Mouse (Mus musculus) inflammation-experienced regulatory T-cells, adult 6 months (primary cell): ENCODE measurements around the gene Tbc1d16. TPM values are rescaled to one million over a fixed set of nuclear protein-coding genes. Genes with fewer than 3 reads are reported as not detected.

Experiments
- ATAC-seq: one replicate; pipeline ENCODE4 v1.8.0; 2017
- polyA plus RNA-seq, 3 experiments: library from polyadenylated mRNA; unstranded; fragments of 100-300 nt; shearing (Covaris generic); gene quantifications; one replicate each; pipeline ENCODE4 v1.2.1; 2017

The Tbc1d16 gene
- polyA plus RNA-seq, 3 experiments from 2014 or later: 0.20 to 0.55 (median 0.33) TPM

DNA sequence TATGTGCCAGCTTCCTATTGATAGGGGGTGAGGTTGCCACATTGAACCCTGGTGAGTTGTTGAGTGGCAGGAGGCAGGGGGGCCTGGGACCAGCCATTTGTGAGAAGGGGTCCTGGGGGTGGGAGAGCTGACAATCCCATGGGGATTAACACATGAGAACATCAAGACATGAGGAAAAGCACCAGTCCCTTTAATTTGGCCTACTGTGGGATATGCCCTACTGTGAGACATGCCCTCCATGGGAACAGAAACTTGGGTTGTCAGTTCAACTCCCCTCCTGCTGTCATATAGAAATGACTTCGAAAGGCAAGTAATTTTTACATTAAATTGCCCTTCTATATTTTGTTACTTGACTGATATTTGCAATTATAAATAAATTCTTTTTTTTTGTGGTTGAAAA is 59.4 kb downstream of the Tbc1d16 start:
- ATAC-seq: no peak

- ATAC-seq: peak; percentile 88
Observed at GRCm38 (mm10) chr11:119165995-119166394, 62.3 kb downstream of the Tbc1d16 start.

DNA sequence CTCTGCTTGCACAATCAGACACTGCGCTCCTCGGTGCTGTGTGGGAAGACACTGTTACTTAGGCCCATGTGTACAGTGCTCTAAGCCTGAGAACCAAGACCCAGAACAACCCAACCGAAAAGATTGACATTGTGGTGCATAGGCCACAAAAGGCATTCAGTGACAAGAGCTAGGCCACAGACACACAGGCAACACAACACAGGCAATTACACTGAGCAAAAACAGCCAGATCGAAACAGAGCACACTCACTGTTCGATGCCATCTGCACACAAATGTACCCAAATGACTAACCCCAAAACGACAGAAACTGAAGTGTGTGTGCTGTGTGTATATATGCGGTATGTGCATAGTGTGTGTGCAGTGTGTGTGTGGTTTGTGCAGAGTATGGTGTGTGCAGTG is 63.9 kb downstream of the Tbc1d16 start:
- ATAC-seq: no peak

GRCm38 (mm10) chr11:119163734-119163992 is 64.6 kb downstream of the Tbc1d16 start:
- ATAC-seq: no peak

DNA sequence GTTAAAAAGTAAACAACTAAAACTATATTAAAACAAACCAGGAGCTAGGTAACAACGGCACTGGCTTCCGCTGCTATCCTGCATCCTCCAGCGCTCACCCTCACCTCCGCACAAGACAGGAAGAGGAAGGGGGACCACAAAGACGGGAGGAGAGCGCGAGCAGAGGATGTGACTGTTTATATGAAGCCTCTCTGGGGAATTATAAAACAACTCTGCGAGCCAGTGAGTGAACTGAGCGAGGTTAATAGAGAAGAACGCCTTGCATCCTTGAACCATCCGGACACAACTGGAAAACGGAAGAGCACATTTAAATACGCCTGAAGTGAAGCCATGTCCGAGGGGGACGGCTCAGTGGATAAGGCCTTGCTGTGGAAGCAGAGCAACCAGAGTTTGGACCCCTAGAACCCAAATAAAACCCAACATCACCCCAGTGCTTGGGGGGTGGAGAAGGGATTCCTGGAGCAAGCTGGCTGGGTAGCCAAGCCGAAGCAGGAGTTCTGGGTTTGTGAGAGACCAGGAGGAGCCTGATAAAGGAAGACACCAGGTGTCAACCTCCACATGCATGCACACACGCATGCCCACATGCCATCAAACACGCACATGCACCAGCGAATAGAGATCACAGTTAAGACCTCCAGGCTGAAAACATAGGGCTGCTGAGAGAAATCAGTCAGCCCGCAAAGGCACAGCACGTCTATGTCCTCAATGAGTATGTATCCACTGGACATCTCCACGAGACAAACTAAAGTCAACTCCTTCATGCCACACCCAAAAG is 65.2 kb downstream of the Tbc1d16 start:
- peak; percentile 61 for ATAC-seq

DNA sequence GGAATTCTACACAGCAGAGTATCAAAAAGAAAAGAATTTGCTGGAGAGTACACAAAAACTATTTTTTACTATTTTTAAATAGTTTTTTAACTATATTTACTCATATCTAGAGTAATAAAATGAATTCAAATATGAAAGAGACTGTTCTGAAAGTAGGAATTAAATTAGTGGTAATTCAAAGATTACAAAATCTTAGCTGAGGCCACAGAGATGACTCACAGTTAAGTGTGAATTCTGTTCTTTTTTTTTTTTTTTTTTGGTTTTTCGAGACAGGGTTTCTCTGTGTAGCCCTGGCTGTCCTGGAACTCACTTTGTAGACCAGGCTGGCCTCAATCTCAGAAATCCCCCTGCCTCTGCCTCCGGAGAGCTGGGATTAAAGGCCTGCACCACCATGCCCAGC is 66.6 kb downstream of the Tbc1d16 start:
- no peak for ATAC-seq

DNA sequence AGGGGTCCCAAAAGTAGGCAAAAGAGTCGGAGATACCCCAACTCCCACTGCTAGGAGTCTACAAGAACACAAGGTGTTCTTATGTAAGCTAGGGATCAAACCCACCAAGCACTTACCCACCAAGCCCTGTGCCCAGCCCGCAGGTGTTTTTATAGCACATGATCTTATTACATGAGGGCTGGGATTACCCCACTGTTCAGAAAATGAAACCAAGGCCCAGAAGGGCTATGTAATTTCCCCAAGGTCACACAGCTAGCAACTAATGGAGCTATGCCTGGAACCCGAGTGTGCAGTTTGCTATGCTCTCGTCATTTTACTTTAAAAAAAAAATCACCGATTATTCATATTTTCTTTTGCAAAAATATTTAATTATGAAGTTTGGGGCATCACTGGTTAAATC is 68.2 kb downstream of the Tbc1d16 start:
- ATAC-seq: peak; percentile 53

GRCm38 (mm10) chr11:119159496-119159895 is 68.8 kb downstream of the Tbc1d16 start:
- ATAC-seq: no peak

DNA sequence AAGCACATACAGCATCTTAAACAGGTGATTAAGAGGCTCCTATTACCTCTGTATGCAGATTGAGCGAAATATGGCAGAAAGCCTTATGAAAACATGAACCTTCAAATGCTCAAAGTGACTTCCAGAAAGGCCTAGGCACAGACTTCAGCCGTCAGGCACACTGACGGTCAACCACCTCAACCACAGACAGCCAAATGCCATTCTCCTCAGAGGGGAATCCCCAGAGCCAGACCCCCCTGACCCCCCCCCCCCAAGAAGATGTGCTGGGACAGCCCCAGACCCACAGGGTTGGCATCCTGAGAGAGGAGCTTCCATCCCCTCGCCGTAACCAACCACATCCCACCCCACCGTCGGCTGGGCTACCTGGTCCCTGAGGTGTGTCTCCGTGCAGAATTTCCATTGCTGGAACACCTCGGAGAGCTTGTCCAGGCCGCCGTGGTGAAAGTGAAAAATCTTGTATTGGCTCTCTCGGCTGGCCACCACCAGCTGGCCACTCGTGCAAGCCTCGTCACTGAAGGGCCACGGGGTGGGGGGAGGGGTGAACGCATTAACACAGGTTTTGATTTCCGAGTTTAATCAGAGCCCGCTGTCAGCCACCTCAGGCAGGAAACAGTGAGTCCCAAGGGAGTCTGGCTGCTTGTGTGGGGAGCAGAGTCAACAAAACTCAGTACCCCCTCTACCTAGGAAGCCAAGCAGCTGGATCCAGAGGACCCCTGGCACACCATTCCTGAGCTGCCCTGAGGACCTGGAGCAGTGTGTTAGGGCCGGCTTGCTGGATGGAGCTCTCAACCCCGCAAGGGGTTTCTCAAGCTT is 70.7 kb downstream of the Tbc1d16 start:
- no peak for ATAC-seq

DNA sequence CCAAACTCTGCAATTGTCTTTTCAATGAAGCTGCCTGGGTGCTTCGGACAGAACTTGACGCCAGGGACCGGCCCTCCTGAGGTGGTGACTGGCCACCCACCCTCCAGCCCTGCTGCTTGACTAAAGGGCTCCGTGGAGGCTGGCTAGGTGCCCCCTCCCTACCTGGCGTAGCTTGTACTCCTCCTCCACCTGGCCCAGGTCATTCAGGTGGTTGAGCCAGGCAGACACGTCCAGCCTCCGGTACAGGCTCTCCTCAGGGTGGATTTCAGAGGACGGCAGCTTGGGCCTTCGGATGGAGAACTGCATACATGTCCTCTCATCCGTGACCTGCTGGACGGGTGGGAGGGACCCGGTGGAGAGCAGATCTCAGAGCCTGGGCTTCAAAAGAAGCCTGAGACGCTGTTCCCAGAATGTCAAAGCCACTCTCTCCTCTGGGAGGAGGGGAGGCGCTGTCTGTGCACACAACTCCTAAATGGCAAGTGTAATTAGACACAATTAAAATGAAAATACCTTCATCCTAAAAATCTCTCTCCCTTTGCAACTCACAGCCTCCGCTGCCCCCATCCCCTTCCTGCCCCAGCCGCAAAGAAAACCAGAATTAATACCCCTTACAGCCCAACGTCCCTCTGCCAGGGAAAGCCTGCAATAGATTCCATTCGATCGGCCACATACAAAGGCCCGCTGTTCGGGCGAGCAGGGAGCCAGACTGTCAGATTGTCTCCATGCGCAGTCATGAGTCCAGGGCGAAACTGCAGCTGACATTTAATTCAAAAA is 71.6 kb downstream of the Tbc1d16 start:
- no peak for ATAC-seq

- no peak for ATAC-seq
Observed at GRCm38 (mm10) chr11:119155638-119156480, 72.4 kb downstream of the Tbc1d16 start.

GRCm38 (mm10) chr11:119152321-119152831 is 75.9 kb downstream of the Tbc1d16 start:
- no peak for ATAC-seq

DNA sequence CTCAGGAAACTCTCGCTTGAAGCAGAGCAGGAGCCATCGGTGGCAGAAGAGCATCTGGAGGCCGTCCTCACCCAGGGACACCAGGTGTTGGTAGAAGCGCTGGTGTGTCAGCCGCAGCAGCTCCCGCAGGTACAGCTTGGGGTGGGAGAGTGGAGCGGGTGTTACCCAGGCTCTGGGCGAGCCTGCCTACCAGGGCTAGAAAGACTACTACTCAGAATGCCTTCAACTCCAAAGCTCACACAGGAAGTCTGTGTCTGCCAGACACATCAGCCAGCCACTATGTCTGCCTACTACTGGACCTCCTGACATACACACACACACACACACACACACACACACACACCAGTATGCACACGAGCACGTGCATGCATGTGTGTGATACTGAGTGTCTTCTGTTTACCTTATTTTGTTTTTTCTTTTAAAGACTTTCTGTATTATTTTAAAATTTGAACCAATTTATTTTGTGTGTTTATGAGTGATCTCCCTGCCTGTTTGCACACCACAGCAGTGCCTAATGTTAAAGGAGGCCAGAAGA is 77.2 kb downstream of the Tbc1d16 start:
- ATAC-seq: peak; percentile 63

DNA sequence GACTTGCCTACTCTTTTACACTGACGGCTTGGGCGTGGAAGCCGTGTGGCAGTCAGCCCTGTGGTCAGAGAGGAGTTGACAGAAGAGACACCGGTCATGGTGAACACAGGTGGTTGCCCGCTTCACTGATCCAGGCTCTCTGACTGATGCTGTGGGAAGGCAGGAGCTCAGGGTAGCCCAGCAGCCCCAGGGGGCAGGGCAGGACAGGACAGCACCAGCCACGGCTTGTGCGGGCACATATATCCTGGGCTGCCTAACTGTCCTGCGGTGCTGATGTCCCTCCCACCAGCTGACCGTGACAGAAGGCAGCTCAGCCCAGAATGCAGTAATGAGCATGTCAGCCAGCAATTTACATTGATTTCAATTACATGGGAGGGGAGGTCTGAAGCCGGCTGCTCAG is 77.9 kb downstream of the Tbc1d16 start:
- no peak for ATAC-seq

DNA sequence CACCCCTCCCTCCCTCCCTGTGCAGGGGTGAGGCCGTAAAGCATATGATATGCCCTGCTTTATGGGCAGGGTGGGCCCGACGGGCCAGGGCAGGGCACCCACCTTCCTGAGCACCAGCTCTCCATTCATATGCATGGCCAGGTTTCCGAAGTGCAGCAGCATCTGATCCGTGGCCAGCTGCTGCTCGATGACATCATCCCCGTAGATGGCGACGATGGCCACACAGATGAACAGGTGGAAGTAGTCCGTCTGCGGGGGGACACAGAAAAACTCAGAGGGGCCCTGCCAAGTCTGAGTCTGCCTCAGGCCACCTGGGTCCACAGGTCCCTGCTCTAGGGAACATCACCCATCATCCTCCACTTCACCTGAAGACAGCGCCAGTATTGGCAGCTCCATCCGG is 79.5 kb downstream of the Tbc1d16 start:
- ATAC-seq: no peak

- no peak for ATAC-seq
Observed at GRCm38 (mm10) chr11:119147153-119147552, 81.1 kb downstream of the Tbc1d16 start.

DNA sequence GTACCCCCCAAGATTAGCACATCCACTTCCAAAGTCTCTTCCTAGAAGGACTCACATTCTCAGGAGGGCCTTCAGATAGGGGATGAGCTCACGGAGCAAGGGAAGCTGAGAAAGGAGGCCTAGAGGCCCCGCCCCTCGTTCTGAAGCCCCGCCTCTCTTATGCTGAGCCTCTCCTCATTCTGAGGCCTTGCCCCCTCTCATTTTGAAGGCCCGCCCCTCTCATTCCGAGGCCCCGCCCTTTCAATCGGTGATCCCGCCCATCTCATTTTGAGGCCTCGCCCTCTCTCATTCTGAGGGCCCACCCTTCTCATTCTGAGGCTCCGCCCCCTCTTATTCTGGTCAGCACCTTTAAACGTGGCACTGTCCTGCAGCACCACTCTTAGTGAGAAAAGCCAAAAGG is 82.2 kb downstream of the Tbc1d16 start:
- no peak for ATAC-seq

DNA sequence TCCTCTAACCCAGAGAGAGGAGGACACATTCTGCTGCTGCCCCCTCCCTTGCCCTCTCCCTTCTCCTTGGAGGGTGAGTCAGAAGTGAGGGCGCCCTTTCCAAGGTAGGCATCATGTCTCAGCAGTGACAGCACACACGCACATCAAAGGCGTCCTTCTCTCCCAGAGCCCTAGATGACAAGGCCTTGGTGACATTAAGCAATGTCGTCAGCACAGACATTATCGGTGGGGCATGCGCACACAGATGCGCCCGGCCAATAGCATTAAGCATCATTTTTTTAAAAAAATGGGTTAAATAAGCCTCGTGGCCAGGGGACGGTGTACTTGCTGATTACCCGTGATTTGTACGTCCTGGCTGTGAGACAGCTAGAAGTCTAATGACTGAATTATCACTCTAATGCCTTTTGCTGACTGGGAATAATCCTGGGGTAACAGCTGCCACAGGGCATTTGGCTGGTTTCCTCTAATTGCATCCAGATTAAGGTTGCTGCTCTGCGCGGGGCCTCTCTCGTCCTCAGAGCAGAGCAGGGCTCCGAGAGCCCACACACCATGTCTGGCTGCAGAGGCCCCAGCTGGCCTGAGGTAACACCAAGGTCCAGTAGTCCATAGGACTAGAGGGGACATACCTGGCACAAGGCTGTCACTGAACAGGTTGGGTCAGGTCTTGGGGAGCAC is 83.4 kb downstream of the Tbc1d16 start:
- no peak for ATAC-seq

- ATAC-seq: peak; percentile 86
Observed at GRCm38 (mm10) chr11:119143376-119144002, 84.8 kb downstream of the Tbc1d16 start.

DNA sequence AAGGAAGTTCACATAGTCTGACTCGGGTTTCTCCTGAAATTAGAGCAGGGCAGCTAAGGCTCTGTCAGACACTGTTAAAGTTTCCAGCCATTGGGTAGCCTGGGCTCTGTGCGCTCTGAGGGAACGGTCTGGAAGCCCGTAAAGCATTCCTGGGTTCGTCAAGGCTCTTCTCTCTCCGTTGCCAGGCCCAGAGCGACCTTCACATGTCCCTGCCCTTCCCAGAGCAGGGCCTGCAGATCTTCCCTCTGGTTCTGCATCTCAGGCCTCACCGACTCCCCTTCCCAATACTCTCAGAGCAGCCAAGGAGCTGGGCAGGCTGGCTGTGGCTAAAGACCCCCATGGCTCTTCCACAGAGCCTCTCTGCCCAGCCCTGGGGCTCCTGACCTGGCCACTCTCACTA is 85.7 kb downstream of the Tbc1d16 start:
- ATAC-seq: no peak

DNA sequence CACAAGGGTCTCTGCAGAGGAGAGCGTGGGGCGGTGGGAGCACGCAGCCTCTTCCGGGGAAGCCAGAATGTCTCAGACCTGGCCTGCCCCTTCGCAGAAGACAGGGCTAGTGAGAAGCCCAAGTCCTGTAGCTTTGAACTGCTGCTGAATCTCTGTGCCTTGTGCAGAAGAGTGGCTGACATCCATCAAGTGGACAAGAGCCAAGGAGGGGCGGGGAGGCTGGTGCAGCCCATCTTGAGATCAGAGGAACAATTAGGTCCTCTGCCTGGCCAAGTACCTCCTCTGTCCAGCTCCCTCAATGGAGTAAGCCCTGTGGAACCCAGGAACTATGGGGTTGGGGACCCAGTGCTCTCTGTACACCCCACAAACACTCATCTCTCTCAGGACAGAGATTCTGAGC is 89.3 kb downstream of the Tbc1d16 start:
- ATAC-seq: no peak
